Mouse (Mus musculus) layer of hippocampus, adult 9-10 months (tissue): ENCODE data around the gene Babam1.
"Not testable (repeated sequence)": the region's sequence is repeated elsewhere in the genome, so short reads cannot be mapped to it uniquely, and the experiment has no call there.

ENCODE experiments used
- DNase-seq: peaks from one replicate; pipeline ENCODE4 v3.0.0; 2022; ENCODE audit warnings: low spot score

The Babam1 gene

GRCm38 (mm10) chr8:71406099-71407015, 9.7 kb downstream of the Babam1 start:
- no peak for DNase-seq

GRCm38 (mm10) chr8:71407441-71407840, 10.8 kb downstream of the Babam1 start:
- DNase-seq = no peak

GRCm38 (mm10) chr8:71408231-71408630, 11.6 kb downstream of the Babam1 start:
- DNase-seq = no peak

GRCm38 (mm10) chr8:71411535-71412273, 15.0 kb downstream of the Babam1 start:
- DNase-seq = no peak

- no peak for DNase-seq
These were observed 25.5 kb downstream of the Babam1 start for GRCm38 (mm10) chr8:71422121-71422520.

- not testable (repeated sequence) for DNase-seq
These were observed 36.3 kb downstream of the Babam1 start for GRCm38 (mm10) chr8:71432935-71433334.

- DNase-seq = no peak
These were observed 40.4 kb downstream of the Babam1 start for GRCm38 (mm10) chr8:71437041-71437440.

GRCm38 (mm10) chr8:71441404-71441803, 44.7 kb downstream of the Babam1 start:
- no peak for DNase-seq

- DNase-seq = no peak
These were observed 48.4 kb downstream of the Babam1 start for GRCm38 (mm10) chr8:71445096-71445495.

GRCm38 (mm10) chr8:71451337-71451736, 54.7 kb downstream of the Babam1 start:
- DNase-seq = no peak

GRCm38 (mm10) chr8:71451777-71452176, 55.1 kb downstream of the Babam1 start:
- no peak for DNase-seq

GRCm38 (mm10) chr8:71452669-71453068, 56.0 kb downstream of the Babam1 start:
- DNase-seq = no peak
